Mouse (Mus musculus) midbrain, embryonic 14.5 days (tissue): Measurements from ENCODE around the gene Med12. TPM values are rescaled to one million over a fixed set of nuclear protein-coding genes. Genes with fewer than 3 reads are reported as not detected.

Source experiments
- ATAC-seq: fragments of 200-750 bp; cut with Nextera tagmentation; 2 replicates; pipeline ENCODE4 v1.8.0; 2017; ENCODE audit warnings: moderate number of reproducible peaks, moderate library complexity; ENCODE audit not compliant: low FRiP score, low TSS enrichment
- DNase-seq: peaks from one replicate; pipeline ENCODE4 v3.0.0-alpha.2; 2015
- H3K27ac ChIP-seq: fragments of 300-500 bp; sonication (generic); replicated peaks from 2 replicates; pipeline ENCODE4 v1.5.1; 2014; ENCODE audit warnings: mild to moderate bottlenecking, low read depth, low read length, moderate library complexity
- H3K27me3 ChIP-seq: fragments of 300-500 bp; sonication (generic); 2 replicates; pipeline ENCODE4 v1.6.1; 2014; ENCODE audit warnings: low read length, control low read depth, mixed read lengths; ENCODE audit not compliant: control insufficient read depth, insufficient read depth
- H3K36me3 ChIP-seq: fragments of 300-500 bp; sonication (generic); 2 replicates; pipeline ENCODE4 v1.6.1; 2014; ENCODE audit warnings: low read length, control low read depth; ENCODE audit not compliant: control insufficient read depth, insufficient read depth
- H3K4me1 ChIP-seq: fragments of 300-500 bp; sonication (generic); 2 replicates; pipeline ENCODE4 v1.6.1; 2014; ENCODE audit warnings: mild to moderate bottlenecking, antibody characterized with exemption, low read length, control low read depth; ENCODE audit not compliant: control insufficient read depth, insufficient read depth
- H3K4me2 ChIP-seq: fragments of 300-500 bp; sonication (generic); 2 replicates; pipeline ENCODE4 v1.6.1; 2014; ENCODE audit warnings: mild to moderate bottlenecking, low read length, moderate library complexity
- H3K4me3 ChIP-seq: fragments of 300-500 bp; sonication (generic); replicated peaks from 2 replicates; pipeline ENCODE4 v1.5.1; 2014; ENCODE audit warnings: low read depth, low read length
- H3K9ac ChIP-seq: fragments of 300-500 bp; sonication (generic); replicated peaks from 2 replicates; pipeline ENCODE4 v1.6.1; 2014; ENCODE audit warnings: mild to moderate bottlenecking, low read length, moderate library complexity
- H3K9me3 ChIP-seq: fragments of 300-500 bp; sonication (generic); 2 replicates; pipeline ENCODE4 v1.6.1; 2016; ENCODE audit warnings: low read length, control low read depth, mixed read lengths; ENCODE audit not compliant: control insufficient read depth
- WGBS: fragments of 180-500 bp; shearing (Covaris S2); extraction: QIAGEN DNeasy Blood & Tissue Kit; methylation state at CpG from one replicate; pipeline ENCODE4 v1.1.7; 2014; 5-methylcytosine and 5-hydroxymethylcytosine counted together
- polyA plus RNA-seq: library from polyadenylated mRNA; unstranded; fragments of >200 nt; fragmentation: Nextera tagmentation; extraction: Ambion mirVana; gene quantifications from 2 replicates; pipeline ENCODE4 v1.2.1, GENCODE M21; 2014

The Med12 gene
- polyA plus RNA-seq, 1 experiment from 2014 or later, result 33.0 TPM

DNA sequence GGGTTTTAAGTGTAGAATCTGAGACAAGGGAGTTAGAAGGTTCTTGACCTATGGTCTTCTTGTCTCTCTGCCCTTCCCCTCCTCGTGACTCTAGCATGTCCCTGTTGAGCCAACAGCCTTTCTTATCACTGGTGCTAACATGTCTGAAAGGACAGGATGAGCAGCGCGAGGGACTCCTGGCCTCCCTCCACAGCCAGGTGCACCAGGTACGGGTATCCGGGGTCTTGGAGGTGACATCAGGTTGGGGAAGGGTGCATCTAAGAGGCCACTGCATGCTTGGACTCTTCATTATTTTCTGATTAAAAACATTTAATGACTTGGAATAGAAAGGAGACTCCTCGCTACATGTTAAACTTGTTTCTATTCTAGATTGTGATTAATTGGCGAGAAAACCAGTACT lies 15.2 kb downstream of the Med12 start:
- H3K36me3 ChIP-seq, result peaks cover 70% of the 10 kb centered on the region

GRCm38 (mm10) chrX:101290111-101290510 lies 16.3 kb downstream of the Med12 start:
- peaks cover 62% of the 10 kb centered on the region for H3K36me3 ChIP-seq
- ATAC-seq, result no peak
- WGBS, result 89% methylated on average over 10 of the region's 10 CpGs
- no peak overlapping the region for H3K27ac ChIP-seq
- H3K4me1 ChIP-seq, result no peaks in the 10 kb centered on the region
- H3K4me2 ChIP-seq, result no peak overlapping the region
- H3K9ac ChIP-seq, result no peak overlapping the region
- no peak for DNase-seq
- H3K9me3 ChIP-seq, result no peaks in the 10 kb centered on the region
- no peaks in the 10 kb centered on the region for H3K27me3 ChIP-seq
- no peak overlapping the region for H3K4me3 ChIP-seq

More for the DNA sequence above, 15.2 kb downstream of the Med12 start:
- Histone ChIP-seq H3K27ac (no peak overlapping the region), H3K4me2 (no peak overlapping the region), H3K9ac (no peak overlapping the region), H3K4me3 (no peak overlapping the region), H3K4me1 (no peaks in the 10 kb centered on the region), H3K27me3 (no peaks in the 10 kb centered on the region), H3K9me3 (no peaks in the 10 kb centered on the region)
- no peak for ATAC-seq
- WGBS, result 91% methylated on average over 7 of the region's 7 CpGs
- no peak for DNase-seq

GRCm38 (mm10) chrX:101299055-101299454 lies 25.2 kb downstream of the Med12 start, which contains the start of gene Nlgn3:
Nlgn3 (plus strand) TSS chrX:101299168.
- H3K4me3 ChIP-seq, result peak within 1 kb of the TSS; percentile 44
- peaks cover 18% of the 10 kb centered on the region; the same call in 1 of the 2 replicates for H3K36me3 ChIP-seq
- ATAC-seq, result peak; percentile 22; the same call in 1 of the 2 replicates
- H3K9ac ChIP-seq, result peak within 1 kb of the TSS; percentile 54
- no peaks in the 10 kb centered on the region for H3K9me3 ChIP-seq
- peak; percentile 82 for DNase-seq
- H3K4me1 ChIP-seq, result peaks cover 21% of the 10 kb centered on the region
- 22% methylated on average over 24 of the region's 24 CpGs for WGBS
- peak within 1 kb of the TSS; percentile 86 for H3K27ac ChIP-seq
- H3K4me2 ChIP-seq, result peak within 1 kb of the TSS; percentile 56
- H3K27me3 ChIP-seq, result no peaks in the 10 kb centered on the region

- Histone ChIP-seq H3K4me3 (peak overlapping the region; percentile 44), H3K4me2 (peak overlapping the region; percentile 56), H3K9me3 (no peaks in the 10 kb centered on the region), H3K27ac (peak overlapping the region; percentile 86), H3K27me3 (no peaks in the 10 kb centered on the region), H3K9ac (peak overlapping the region; percentile 54), H3K4me1 (peaks cover 21% of the 10 kb centered on the region), H3K36me3 (peaks cover 18% of the 10 kb centered on the region; the same call in 1 of the 2 replicates)
- ATAC-seq (peak; percentile 73), DNase-seq (peak; percentile 79)
- WGBS, result 28% methylated on average over 12 of the region's 13 CpGs
These were observed 25.9 kb downstream of the Med12 start for GRCm38 (mm10) chrX:101299473-101300426.

DNA sequence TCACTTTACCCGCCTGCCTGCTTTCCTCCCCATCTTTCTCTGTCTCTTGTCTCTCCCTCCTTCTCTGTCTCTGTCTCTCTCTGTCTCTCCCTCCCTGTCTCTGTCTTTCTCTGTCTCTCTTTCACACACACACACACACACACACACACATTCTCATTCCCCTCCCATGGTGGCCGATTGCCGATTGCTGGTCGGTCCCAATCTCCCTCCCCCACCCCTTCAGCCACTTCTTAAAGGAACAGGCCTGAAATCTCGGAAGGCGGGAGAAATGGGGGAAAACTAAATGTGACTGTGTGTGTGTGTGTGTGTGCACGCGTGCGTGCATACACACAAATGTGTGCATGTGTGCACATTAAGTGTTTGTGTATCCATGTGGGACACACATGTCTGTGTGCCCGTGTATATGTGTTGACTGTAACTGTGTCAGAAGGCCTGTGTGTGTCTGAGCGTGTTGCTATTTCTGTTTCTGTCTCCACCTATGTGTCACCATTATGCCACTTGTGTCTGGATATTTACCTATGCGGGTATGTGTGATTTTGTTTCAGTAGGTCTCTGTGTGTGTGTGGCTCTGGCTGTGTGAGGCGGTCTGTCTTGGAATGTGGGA lies 26.7 kb downstream of the Med12 start:
- WGBS, result 30% methylated on average over 13 of the region's 13 CpGs

DNA sequence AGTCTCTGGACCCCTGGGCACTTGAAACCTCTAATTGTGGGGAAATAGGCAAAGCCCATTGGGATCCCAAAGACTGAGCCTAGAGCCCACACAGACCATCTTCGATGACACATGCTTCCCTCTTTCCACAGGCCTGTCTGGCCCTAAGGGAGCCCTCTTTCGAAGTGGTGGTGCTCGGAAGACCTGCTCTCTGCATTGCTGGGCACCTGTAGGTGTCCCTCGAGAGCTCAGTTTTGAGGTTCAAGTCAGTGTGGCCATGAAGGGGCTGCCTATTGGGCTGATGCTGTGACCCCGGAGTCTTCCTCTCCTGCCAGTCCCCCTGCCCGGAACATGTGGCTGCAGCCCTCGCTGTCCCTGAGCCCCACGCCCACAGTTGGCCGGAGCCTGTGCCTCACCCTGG lies 27.8 kb downstream of the Med12 start:
- H3K4me2 ChIP-seq, result peak overlapping the region; percentile 56

More for the DNA sequence above, 26.7 kb downstream of the Med12 start:
- H3K4me2 ChIP-seq, result peak overlapping the region; percentile 56
- peak overlapping the region; percentile 44 for H3K4me3 ChIP-seq
- H3K27me3 ChIP-seq, result no peaks in the 10 kb centered on the region
- H3K27ac ChIP-seq, result peak overlapping the region; percentile 86
- DNase-seq (peak; percentile 70), ATAC-seq (peak; percentile 42)
- H3K9ac ChIP-seq, result peak overlapping the region; percentile 54
- H3K36me3 ChIP-seq, result peaks cover 13% of the 10 kb centered on the region; the same call in 1 of the 2 replicates
- H3K9me3 ChIP-seq, result no peaks in the 10 kb centered on the region
- peaks cover 21% of the 10 kb centered on the region for H3K4me1 ChIP-seq

GRCm38 (mm10) chrX:101304646-101305045 lies 30.8 kb downstream of the Med12 start:
- Histone ChIP-seq H3K4me1 (peaks cover 18% of the 10 kb centered on the region), H3K4me2 (no peak overlapping the region), H3K9me3 (no peaks in the 10 kb centered on the region), H3K4me3 (no peak overlapping the region), H3K27me3 (no peaks in the 10 kb centered on the region), H3K9ac (no peak overlapping the region), H3K27ac (no peak overlapping the region), H3K36me3 (peaks cover 19% of the 10 kb centered on the region)
- DNase-seq (no peak), ATAC-seq (no peak)
- WGBS, result 23% methylated on average over 2 of the region's 2 CpGs

More for the DNA sequence above, 27.8 kb downstream of the Med12 start:
- Histone ChIP-seq H3K4me3 (peak overlapping the region; percentile 44), H3K4me1 (peaks cover 21% of the 10 kb centered on the region), H3K27ac (no peak overlapping the region), H3K27me3 (no peaks in the 10 kb centered on the region), H3K9ac (peak overlapping the region; percentile 54; the same call in 1 of the 2 replicates), H3K36me3 (0 out of 2 replicates have a peak, but pooled peaks cover 6% of the 10 kb centered on the region), H3K9me3 (no peaks in the 10 kb centered on the region)
- WGBS, result 56% methylated on average over 9 of the region's 9 CpGs
- no peak for ATAC-seq
- DNase-seq, result peak; percentile 27

DNA sequence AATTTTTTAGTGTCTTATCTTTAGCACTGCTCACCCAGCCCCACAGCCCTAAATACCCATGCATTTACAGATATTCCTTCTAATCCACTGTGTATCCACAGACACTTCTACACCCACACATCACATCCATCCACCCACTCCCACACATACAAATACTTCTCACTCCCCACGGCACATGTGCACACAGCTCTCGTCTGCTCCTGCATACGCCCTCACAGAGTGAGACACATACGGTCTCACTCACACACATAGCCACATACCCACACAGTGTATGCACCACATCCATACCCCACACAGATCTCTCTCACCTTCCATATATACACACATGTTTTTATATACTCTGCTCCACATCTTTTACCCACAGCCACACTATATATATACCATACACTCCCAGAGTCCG lies 35.5 kb downstream of the Med12 start:
- Histone ChIP-seq H3K36me3 (peaks cover 49% of the 10 kb centered on the region), H3K4me3 (no peak overlapping the region), H3K4me2 (no peak overlapping the region), H3K9me3 (no peaks in the 10 kb centered on the region), H3K27me3 (no peaks in the 10 kb centered on the region), H3K4me1 (no peaks in the 10 kb centered on the region), H3K9ac (no peak overlapping the region), H3K27ac (no peak overlapping the region)
- ATAC-seq (no peak), DNase-seq (no peak)
- 90% methylated on average over 5 of the region's 5 CpGs for WGBS
